Mouse (Mus musculus) testis, postnatal 10 days (tissue): Measurements from ENCODE around the gene Rapsn.

Source experiments
- DNase-seq: peaks from one replicate; pipeline ENCODE4 v3.0.0; 2021; ENCODE audit warnings: low spot score

Gene Rapsn

GRCm38 (mm10) chr2:91053181-91053933 lies 17.9 kb downstream of the Rapsn start:
- no peak for DNase-seq

DNA sequence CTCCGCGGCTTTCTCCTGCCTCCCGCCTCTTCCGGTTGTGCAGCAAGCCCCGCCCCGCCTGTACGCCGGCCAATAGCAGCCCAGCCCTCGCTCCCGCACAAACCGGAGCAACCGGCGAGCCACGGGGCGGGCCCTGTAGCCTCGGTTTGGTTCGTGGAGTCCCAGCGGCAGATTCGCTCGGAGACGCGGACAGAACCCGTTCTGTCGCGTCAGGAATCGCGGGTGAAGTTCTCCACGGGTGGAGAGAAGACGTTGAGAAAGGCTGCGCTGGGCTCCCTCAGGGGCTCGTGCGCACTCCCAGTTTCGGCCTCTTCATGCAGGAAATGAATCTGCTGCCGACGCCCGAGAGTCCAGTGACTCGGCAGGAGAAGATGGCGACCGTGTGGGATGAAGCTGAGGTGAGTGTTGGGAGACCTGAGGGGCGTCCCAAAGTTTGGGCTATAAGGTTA lies 18.5 kb downstream of the Rapsn start, which contains the start of gene Psmc3:
TSS of gene Psmc3 (plus strand) at position 76 of the 449 bp plus-strand sequence.
- peak; percentile 99 for DNase-seq

- no peak for DNase-seq
Observed at GRCm38 (mm10) chr2:91058435-91058834, 23.0 kb downstream of the Rapsn start.

DNA sequence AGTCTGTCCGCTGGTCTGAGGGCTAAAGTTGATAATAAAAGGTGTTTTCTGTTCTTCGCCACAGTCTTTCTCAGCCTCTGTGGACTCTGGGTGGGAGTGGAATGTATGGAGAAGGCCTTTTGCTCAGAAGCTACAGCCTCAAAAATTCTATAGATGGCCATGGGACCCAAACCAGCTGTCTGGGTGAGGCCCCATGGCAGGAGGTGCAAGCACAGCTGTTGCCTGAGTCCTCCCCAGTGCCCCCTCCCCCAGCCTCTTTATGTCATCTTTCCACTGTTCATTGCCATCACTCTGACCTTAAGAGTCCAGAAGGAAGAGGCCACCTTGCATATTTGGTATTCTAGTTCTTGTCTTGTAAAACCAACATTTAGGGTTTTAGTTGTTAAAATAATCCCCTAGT lies 24.0 kb downstream of the Rapsn start:
- DNase-seq = no peak

- DNase-seq = peak; percentile 79
Observed at GRCm38 (mm10) chr2:91060544-91061355, 25.3 kb downstream of the Rapsn start.

- DNase-seq = no peak
Observed at GRCm38 (mm10) chr2:91061849-91062481, 26.5 kb downstream of the Rapsn start.

- DNase-seq = no peak
Observed at GRCm38 (mm10) chr2:91062779-91063606, 27.6 kb downstream of the Rapsn start.

- DNase-seq = no peak
Observed at GRCm38 (mm10) chr2:91064211-91064610, 28.8 kb downstream of the Rapsn start.

DNA sequence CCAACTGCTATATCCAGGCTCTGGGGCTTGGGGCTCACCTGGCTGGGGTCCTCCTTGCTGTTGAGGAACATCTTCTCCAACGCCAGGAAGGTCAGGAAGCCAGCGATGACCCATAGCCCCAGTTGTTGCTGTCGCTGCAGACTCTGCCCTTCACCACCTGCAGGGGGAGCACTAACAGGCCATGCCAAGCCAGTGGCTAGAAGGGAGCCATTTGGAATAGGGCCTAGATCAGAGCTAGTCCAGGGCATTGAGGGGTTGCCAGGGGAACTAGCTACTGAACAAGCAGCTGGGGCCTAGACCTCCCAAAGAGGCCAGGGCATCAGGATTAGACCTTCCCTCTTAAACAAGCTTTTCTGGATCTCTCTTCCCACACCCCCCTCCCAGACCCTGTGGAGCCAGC lies 30.1 kb downstream of the Rapsn start:
- DNase-seq = peak; percentile 72

DNA sequence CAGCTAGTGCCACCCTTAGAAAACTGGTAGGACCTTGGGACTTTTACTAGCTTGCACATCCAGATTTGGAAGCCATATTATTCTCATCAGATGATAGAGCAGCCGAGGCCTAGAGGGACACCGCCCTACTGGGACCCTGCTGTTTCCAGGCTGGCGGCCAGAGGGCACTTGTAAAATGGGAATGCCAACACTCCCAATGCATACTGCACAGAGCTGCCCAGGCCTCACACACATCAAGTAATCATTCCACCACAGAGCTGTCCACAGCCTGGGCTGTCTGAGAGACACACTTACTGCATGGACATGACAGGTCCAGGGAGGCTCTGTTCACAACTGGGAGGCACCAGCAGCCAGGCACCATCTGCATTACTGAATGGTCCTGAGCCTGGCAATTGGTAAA lies 31.0 kb downstream of the Rapsn start:
- DNase-seq = no peak

- no peak for DNase-seq
Observed at GRCm38 (mm10) chr2:91068162-91068871, 32.9 kb downstream of the Rapsn start.

GRCm38 (mm10) chr2:91068872-91069165 lies 33.4 kb downstream of the Rapsn start:
- DNase-seq = no peak

DNA sequence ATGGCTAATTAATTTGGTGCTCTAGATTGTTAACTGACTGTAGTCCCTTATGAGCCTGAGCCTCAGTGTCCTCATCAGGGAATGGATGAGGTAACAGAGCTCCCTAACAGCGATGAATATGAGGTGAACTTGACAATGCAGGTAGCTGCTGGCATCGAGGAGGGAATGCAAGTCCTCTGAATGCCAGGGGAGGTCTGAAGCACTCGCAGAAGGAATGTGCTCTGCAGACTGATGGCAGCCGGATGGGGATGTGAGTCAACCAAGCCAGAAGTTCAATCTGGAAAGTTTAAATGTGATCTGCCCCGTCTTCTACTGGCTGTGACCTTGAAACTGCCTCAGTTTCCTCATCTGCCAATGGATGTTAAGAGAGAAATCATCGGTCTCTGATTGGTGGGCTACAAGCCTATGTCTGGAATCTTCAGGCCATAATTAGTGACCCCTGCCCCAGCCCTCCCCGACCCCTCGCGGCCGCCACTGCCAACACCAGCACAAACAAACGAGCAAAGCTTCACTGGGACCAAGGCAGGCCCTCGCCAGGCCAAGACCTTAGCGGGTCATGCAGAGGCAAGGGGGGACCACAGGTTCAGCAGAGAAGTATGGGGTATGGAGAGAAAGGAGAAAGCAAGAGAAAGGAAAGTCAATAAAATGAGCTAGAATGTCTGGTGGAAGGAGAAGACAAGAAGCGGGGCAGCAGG lies 34.0 kb downstream of the Rapsn start:
- DNase-seq = no peak

- peak; percentile 97 for DNase-seq
Observed at GRCm38 (mm10) chr2:91070076-91070800, 34.8 kb downstream of the Rapsn start, which contains the start of gene Slc39a13. Gene Slc39a13, minus strand, starts transcription at chr2:91070417.

GRCm38 (mm10) chr2:91071059-91071458 lies 35.6 kb downstream of the Rapsn start:
- DNase-seq = no peak

- DNase-seq = no peak
Observed at GRCm38 (mm10) chr2:91072092-91072491, 36.7 kb downstream of the Rapsn start.

DNA sequence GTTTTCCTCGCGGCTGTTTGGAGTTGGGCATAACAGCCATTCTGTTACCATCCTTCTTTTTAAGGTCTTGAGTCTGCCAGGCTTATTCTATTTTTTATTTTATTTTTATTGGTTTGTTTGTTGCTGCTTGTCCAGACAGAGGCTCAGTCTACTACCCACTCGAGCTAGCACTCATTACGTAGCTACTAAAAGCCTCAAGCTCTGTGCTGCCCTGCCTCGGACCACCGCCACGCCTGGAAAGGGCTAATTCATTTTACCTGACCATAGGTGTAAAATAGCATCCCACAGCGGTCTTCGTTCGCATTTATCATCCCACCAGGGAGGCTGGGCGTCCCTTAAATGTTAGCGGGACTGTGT lies 42.5 kb downstream of the Rapsn start:
- no peak for DNase-seq

DNA sequence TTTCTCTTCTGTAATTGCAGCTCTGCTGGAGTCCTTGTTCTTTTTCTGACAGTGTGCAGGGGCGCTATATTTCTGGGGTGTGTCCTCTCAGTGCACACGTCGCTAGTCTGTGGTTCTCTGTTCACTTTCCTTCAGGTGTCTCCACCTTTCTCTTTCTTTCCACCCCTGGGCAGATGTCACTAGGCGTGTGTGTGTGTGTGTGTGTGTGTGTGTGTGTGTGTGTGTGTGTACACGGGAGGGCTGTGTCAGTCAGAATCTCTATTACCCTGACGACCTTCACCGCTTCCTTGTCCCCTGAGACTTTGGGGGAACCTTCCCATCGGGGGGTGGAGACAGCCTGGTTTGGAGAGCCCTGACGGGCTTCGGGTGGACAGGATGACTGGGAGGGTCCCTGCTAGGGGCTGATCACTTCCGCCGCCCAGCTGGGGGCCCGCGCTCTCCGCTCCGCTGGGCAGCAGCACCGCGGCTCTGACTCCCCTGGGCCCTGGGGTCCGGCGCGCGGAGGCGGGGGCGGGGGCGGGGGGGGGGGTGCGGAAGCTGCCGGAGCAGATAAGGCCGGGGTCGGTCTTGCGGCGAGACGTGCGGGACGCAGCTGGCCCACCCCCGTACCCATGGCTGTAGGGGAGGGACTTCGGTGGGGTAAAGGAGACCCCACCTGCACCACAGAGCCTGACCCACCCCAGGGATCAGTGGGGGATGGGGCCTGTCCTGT lies 43.0 kb downstream of the Rapsn start:
- DNase-seq = no peak

- DNase-seq = no peak
Observed at GRCm38 (mm10) chr2:91079026-91079384, 43.6 kb downstream of the Rapsn start.
